Mouse (Mus musculus): Measurements from ENCODE around the gene Adamts7.

The Adamts7 gene

GRCm38 (mm10) chr9:90162243-90162925, 485 bp upstream of the Adamts7 start:
- DNase-seq: peak; percentile 84

DNA sequence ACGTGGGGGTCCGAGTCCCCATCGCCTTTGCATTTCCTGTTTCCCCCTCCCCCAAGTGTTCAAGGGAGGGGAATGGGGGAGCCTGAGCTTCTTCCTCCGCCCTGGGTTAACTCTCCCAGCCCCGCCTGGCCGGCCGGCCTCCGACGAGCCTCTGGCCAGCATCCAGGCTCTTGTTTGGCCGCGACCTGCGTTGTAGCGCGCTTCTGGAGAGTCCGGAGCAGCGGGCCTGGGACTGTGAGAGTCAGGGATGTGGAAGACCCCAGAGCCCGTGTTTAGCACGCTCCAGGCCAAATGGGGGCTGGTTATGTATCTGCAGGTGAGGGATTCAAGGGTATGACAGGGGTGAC, 853 bp downstream of the Adamts7 start:
- peak; percentile 72 for DNase-seq

GRCm38 (mm10) chr9:90164670-90165453, 2.0 kb downstream of the Adamts7 start:
- no peak for DNase-seq

DNA sequence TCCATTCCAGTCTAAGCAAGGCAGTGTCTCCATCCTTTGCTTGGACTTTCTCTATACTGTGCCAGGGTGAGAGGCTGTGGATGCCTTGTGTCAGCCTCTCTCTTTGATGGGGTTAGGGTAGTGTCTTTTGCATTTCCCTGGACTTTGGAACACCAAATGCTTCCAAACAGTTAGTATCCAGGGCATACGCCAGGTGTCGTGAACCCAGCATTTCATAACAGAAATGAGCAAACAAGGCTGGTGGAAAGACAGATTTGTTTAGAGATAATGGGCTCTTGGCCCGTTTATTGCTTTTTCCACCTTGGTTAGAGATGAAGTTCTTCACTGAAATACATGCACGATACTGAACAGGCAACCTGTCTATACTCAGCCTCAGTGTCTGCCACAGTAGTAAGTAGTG, 2.7 kb downstream of the Adamts7 start:
- no peak for DNase-seq

- DNase-seq: peak; percentile 39
These were observed 3.7 kb downstream of the Adamts7 start for GRCm38 (mm10) chr9:90166615-90167014.

DNA sequence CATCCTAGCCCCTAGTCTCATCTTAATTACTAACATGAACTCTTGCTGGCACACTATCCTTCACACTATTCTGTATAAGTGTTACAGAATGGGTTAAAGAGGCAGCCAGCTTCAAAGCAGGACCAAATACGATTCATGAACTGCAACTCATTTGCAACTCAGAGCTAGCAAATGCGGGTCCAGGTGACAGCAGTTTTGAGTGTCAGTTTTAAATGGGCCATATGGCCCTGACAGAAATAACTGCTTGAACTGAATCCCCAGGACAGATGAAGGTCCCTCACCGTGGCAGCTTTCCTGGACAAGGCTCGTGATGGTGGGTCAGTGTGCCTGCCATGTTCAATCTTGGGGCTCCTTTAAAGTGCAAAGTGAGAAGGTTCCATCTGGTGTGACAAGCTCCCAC, 7.1 kb downstream of the Adamts7 start:
- DNase-seq: no peak

GRCm38 (mm10) chr9:90171421-90171820, 8.6 kb downstream of the Adamts7 start:
- DNase-seq: no peak

GRCm38 (mm10) chr9:90172528-90173321, 9.9 kb downstream of the Adamts7 start:
- no peak for DNase-seq

DNA sequence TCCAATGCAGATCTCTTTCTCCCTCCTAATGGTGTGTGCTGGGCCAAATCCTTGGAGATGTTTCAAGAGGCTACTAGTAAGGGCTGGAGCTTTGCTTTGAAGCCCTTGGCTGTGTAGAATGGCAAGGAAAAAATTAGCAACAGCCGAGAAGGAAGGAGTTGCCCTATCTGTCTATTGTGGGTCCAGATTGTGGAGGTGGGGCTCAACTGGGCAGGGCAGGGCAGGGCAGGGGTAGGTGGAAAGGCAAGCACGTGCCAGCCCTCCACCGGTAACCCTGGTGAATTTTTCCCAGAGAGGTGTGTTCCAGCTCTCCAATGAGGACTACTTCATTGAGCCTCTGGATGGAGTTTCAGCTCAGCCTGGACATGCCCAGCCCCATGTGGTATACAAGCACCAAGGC, 10.5 kb downstream of the Adamts7 start:
- no peak for DNase-seq

DNA sequence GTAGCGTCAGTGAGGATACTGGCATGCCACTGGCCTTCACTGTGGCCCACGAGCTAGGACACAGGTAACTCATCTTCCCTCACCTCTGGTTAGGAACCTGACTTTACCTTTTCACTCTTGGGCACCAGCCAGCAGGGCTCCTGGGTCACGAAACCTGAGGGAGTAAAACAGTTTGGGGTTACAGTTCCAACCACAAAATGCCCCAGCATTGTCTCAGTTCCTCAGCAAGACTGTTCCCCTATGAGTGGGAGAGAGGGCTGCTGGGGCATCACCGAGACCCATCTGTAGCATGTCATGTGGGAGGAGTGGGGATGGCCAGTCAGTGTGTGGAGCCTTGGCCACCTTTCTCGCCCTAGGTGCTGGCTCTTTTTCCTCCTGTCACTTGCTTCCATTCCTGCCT, 16.5 kb downstream of the Adamts7 start:
- DNase-seq: no peak

DNA sequence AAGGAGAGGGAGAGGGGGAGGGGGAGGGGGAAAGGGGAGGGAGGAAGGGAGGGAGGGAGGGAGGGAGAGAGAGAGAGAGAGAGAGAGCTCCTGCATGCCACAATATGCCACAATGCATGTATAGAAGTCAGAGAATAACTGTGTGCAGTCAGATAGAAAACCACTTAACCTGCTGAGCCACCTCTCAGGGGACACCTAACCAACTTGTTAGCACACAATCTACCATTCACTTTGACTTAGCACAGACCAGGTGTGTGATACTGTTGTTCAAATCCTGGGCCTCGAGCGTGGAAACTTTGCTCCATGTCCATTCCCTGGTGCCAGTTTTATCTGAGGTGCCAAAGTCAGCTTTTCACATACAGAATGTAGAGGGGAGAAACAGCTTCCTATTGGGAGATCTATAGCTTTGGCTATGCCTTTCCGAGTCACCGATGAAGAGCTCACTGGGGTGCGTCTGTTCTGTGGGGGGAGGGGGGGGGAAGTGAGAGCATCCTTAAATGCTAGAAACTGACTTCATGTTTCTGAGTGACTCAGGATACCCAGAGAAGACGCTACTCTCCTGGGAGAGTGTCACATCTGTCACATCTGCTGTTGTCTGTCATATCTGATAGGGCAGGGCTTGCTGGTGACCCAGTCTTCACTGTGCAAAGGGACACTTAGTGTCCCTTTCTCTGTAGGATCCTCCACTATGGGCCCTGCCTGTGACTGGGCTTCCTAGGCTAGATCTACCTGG, 19.0 kb downstream of the Adamts7 start:
- DNase-seq: no peak

DNA sequence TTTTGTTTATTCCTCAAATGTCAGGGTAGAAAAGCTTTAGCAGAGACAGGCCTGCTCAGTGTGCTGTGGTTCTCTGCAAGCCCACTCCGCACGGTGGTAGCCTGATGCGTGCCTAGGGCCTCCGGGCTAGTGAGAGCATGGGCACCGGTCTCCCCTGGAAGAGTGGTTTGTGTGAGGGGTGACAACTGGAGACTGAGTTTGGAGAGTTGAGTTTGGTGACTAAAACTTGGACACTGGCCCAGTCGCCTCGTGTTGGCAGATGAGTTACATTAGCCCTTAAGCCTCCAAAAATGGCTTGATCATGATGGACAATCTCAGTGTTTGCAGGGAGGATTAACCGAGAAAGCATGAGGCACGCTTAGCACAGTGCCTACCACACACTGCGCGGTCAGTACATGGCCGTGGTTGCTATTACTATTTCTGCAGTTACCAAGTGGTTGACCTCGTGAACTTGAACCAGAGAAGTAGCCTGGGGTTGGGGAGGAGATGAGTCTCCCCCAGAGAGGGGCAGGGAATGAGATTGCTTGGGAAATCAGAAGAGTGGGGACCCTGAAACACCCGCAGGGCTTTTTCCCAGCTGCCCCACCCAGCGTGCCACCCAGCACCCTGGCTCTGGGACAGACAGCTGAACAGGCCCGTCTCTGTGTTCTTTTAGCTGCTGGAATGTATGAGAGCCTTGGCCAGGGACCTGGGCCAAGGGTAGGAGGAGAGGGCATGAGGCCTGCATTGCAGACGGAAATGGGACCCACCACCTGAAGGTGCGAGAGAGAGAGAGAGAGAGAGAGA, 20.0 kb downstream of the Adamts7 start:
- DNase-seq: no peak

- DNase-seq: no peak
These were observed 20.7 kb downstream of the Adamts7 start for GRCm38 (mm10) chr9:90183550-90183949.

GRCm38 (mm10) chr9:90184116-90184515, 21.2 kb downstream of the Adamts7 start:
- peak; percentile 80 for DNase-seq

DNA sequence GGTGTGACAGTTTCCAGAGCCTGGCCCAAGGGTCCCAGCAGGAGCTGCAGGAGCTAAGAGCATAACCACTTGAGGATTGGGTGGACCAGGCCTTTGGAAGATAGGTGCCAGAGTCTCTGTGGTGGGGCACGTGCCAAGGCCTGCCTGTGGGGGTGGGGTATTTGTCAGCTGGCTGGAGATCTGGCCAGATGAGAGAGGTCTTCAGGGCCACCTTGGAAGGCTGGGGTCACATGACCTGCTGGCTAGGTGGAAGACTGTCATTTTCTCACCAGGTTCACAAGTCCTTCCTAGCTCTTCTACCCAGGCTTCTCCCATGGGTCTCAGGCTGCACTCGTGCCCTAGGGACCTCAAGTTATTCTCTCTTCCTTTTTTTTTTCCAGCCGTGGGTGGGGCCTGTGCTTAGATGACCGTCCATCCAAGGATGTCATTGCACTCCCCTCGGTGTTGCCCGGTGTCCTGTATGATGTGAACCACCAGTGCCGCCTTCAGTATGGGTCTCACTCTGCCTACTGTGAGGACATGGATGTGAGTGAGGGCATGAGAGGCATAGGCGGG, 22.6 kb downstream of the Adamts7 start:
- no peak for DNase-seq

DNA sequence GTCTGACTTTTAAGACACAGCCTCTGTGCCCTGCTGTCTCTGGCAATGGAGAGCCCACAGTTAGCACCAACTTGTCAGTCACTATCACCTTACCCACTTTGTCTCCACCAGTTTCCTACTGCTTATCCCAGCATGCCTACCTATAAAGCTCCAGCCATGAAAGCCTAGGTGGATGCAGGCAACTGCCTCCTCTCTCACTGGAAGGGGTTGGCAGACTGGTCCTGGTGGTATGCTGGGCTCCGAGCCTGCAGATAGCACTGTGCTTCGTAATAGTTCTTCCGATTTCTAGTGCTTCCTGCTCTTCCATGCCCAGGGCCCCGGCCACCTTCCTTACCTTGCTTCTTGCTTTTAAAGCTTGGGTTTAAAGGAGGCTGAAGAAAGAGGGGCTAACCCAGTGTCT, 26.0 kb downstream of the Adamts7 start:
- no peak for DNase-seq

DNA sequence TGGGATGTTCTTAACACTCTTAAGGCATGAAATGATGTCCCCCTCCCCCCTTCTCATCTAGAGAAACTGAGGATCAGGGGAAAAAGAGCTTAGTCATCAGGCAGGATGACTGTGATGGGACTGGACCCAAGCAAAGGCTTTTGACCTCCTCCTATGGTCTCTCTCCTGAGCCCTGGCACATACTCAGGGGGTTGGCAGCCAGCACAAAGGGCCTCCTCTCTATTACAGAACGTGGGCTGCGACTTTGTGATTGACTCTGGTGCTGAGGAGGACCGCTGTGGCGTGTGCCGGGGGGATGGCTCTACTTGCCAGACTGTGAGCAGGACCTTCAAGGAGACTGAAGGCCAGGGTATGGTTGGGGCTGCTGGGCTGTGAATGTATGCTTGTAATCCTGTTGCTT, 26.5 kb downstream of the Adamts7 start:
- no peak for DNase-seq

- no peak for DNase-seq
These were observed 32.1 kb downstream of the Adamts7 start for GRCm38 (mm10) chr9:90195000-90195399.

GRCm38 (mm10) chr9:90196262-90196661, 33.4 kb downstream of the Adamts7 start:
- DNase-seq: no peak

DNA sequence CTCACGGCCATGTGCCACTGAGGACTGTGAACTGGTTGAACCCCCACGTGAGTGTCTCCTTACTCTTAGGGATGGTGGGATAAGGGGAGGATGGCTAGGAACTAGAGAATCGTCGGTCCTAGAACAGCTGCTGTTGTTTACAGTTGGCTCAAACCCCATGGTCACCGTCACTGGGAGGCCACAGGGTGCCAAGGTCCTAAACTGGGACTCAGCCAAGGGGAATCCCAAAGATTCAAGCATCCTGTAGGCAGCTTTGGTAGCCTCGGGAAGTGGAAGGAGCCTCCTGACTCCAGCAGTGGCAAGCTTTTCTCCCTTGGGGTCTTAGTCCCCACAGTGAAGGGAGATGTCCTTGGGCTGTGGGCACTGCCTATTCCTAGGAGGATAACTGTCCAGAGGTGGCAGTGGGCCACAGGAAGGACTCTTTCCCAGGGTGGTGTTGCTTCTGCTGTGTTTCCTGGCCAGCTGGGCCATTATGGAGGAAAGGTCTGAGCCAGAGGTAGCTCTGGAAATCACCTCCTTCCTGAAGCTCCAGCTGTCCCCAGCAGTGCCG, 34.3 kb downstream of the Adamts7 start:
- no peak for DNase-seq

GRCm38 (mm10) chr9:90197866-90198383, 35.1 kb downstream of the Adamts7 start:
- DNase-seq: no peak

Data from kidney, postnatal 14 days (tissue).